Mouse (Mus musculus) spleen, adult 2 months (tissue): ENCODE measurements around the gene Zfp423.

Experiments used
- CTCF ChIP-seq: fragments of 200-500 bp; IDR thresholded peaks from 2 replicates; pipeline ENCODE4 v1.5.1; 2011; ENCODE audit warnings: mild to moderate bottlenecking, inconsistent platforms; ENCODE audit not compliant: insufficient read depth, insufficient read length, insufficient replicate concordance; ENCODE audit errors: extremely low read depth
- POLR2A ChIP-seq: fragments of 200-500 bp; IDR thresholded peaks from 2 replicates; pipeline ENCODE4 v1.6.1; 2011; ENCODE audit warnings: low read depth, low read length, inconsistent platforms

GRCm38 (mm10) chr8:87685392-87685791, 274.0 kb downstream of the Zfp423 start:
- no peak for TF ChIP-seq CTCF
- TF ChIP-seq POLR2A, result no peak
